Mouse (Mus musculus) cortical plate, adult 2 months (tissue): Measurements from ENCODE around the gene Dcxr. TPM values are rescaled to one million over a fixed set of nuclear protein-coding genes. Genes with fewer than 3 reads are reported as not detected.
"Not testable (repeated sequence)": the region's sequence is repeated elsewhere in the genome, so short reads cannot be mapped to it uniquely, and the experiment has no call there.

Source experiments
- H3K27ac ChIP-seq: fragments of 200-500 bp; 2 replicates; pipeline ENCODE4 v1.5.1; 2012; ENCODE audit warnings: low read length, control low read depth, inconsistent platforms; ENCODE audit not compliant: insufficient read depth
- H3K4me1 ChIP-seq: fragments of 200-500 bp; 2 replicates; pipeline ENCODE4 v1.6.1; 2011; ENCODE audit warnings: low read length; ENCODE audit not compliant: control insufficient read depth, insufficient read depth
- H3K4me3 ChIP-seq: fragments of 200-500 bp; 2 replicates; pipeline ENCODE4 v1.5.1; 2011; ENCODE audit warnings: mild to moderate bottlenecking, low read length, control low read depth; ENCODE audit not compliant: insufficient read depth
- CTCF ChIP-seq: fragments of 200-500 bp; IDR thresholded peaks from 2 replicates; pipeline ENCODE4 v1.5.1; 2011; ENCODE audit warnings: mild to moderate bottlenecking, control low read depth, low read length; ENCODE audit not compliant: insufficient read depth; ENCODE audit errors: extremely low read depth
- POLR2A ChIP-seq: fragments of 200-500 bp; IDR thresholded peaks from 2 replicates; pipeline ENCODE4 v1.6.1; 2011; ENCODE audit warnings: mild to moderate bottlenecking, low read length, control low read depth; ENCODE audit not compliant: insufficient read depth; ENCODE audit errors: extremely low read depth
- polyA plus RNA-seq: library from polyadenylated mRNA; depleted of rRNA; stranded (reverse); fragments of >200 nt; gene quantifications from 2 replicates; pipeline ENCODE4 v1.2.3, GENCODE M21; 2012; rRNA removed

The Dcxr gene
- polyA plus RNA-seq, 1 experiment = 20.5 TPM

- Histone ChIP-seq H3K4me3 (no peak overlapping the region), H3K27ac (no peak overlapping the region), H3K4me1 (no peaks in the 10 kb centered on the region)
- peak; percentile 38 for TF ChIP-seq CTCF
- TF ChIP-seq POLR2A = no peak
Measured at GRCm38 (mm10) chr11:120679909-120680308, 47.2 kb downstream of the Dcxr start.

GRCm38 (mm10) chr11:120676951-120677350 lies 50.1 kb downstream of the Dcxr start:
- TF ChIP-seq POLR2A (no peak), CTCF (no peak)
- Histone ChIP-seq H3K4me3 (no peak overlapping the region), H3K27ac (no peak overlapping the region), H3K4me1 (peaks cover 5% of the 10 kb centered on the region; the same call in 1 of the 2 replicates)

GRCm38 (mm10) chr11:120675875-120676274 lies 51.2 kb downstream of the Dcxr start:
- not testable (repeated sequence) for H3K27ac ChIP-seq, H3K4me1 ChIP-seq, H3K4me3 ChIP-seq

Other genes with a start within 250 kb of the Dcxr start
- gene Mrpl12, start 242.7 kb downstream of the Dcxr start, polyA plus RNA-seq = 96.3 and 96.6 TPM in 2 replicates
- 29.0 and 30.0 TPM in 2 replicates for gene Slc25a10, start 235.4 kb downstream of the Dcxr start, polyA plus RNA-seq
- 0.13 TPM in 2 replicates for gene Gcgr, start 196.6 kb downstream of the Dcxr start, polyA plus RNA-seq
- 158 and 160 TPM in 2 replicates for gene Mcrip1, start 177.6 kb downstream of the Dcxr start, polyA plus RNA-seq
- gene Ppp1r27, start 176.1 kb downstream of the Dcxr start, polyA plus RNA-seq = not detected in 2 replicates
- gene P4hb, start 154.0 kb downstream of the Dcxr start, polyA plus RNA-seq = 88.9 and 91.2 TPM in 2 replicates
- 416 and 442 TPM in 2 replicates for gene Arhgdia, start 145.7 kb downstream of the Dcxr start, polyA plus RNA-seq
- gene Alyref, start 128.9 kb downstream of the Dcxr start, polyA plus RNA-seq = 42.1 and 46.9 TPM in 2 replicates
- 148 and 161 TPM in 2 replicates for gene Anapc11, start 128.9 kb downstream of the Dcxr start, polyA plus RNA-seq
- gene Npb, start 118.8 kb downstream of the Dcxr start, polyA plus RNA-seq = 0.58 and 1.1 TPM in 2 replicates
- 281 and 289 TPM in 2 replicates for gene Pcyt2, start 109.3 kb downstream of the Dcxr start, polyA plus RNA-seq
- 98.2 and 105 TPM in 2 replicates for gene Sirt7, start 102.0 kb downstream of the Dcxr start, polyA plus RNA-seq
- gene Mafg, start 93.7 kb downstream of the Dcxr start, polyA plus RNA-seq = 83.7 and 83.9 TPM in 2 replicates
- 2.2 and 3.6 TPM in 2 replicates for gene Pycr1, start 83.5 kb downstream of the Dcxr start, polyA plus RNA-seq
- 3.4 and 3.6 TPM in 2 replicates for gene Myadml2, start 79.1 kb downstream of the Dcxr start, polyA plus RNA-seq
- gene Notum, start 66.1 kb downstream of the Dcxr start, polyA plus RNA-seq = 6.8 and 7.1 TPM in 2 replicates
- gene Aspscr1, start 54.3 kb downstream of the Dcxr start, polyA plus RNA-seq = 46.2 and 46.8 TPM in 2 replicates
- 36.2 and 40.2 TPM in 2 replicates for gene Cenpx, start 13.5 kb downstream of the Dcxr start, polyA plus RNA-seq
- gene Lrrc45, start 13.4 kb downstream of the Dcxr start, polyA plus RNA-seq = 114 and 137 TPM in 2 replicates
- 60.4 and 72.2 TPM in 2 replicates for gene Rac3, start 5.8 kb downstream of the Dcxr start, polyA plus RNA-seq
- gene Cbr2, start 4.8 kb upstream of the Dcxr start, polyA plus RNA-seq = 4.6 and 4.9 TPM in 2 replicates
- 1.4 and 2.8 TPM in 2 replicates for gene Hmga1b, start 35.5 kb upstream of the Dcxr start, polyA plus RNA-seq
- gene Rfng, start 56.9 kb upstream of the Dcxr start, polyA plus RNA-seq = 98.9 and 103 TPM in 2 replicates
- 223 and 224 TPM in 2 replicates for gene Gps1, start 57.0 kb upstream of the Dcxr start, polyA plus RNA-seq
- 49.8 and 51.3 TPM in 2 replicates for gene Dus1l, start 69.1 kb upstream of the Dcxr start, polyA plus RNA-seq
- gene Fasn, start 97.3 kb upstream of the Dcxr start, polyA plus RNA-seq = 219 and 242 TPM in 2 replicates
- gene Ccdc57, start 205.6 kb upstream of the Dcxr start, polyA plus RNA-seq = 11.0 and 13.1 TPM in 2 replicates
- 6.1 and 7.1 TPM in 2 replicates for gene Slc16a3, start 221.2 kb upstream of the Dcxr start, polyA plus RNA-seq